Mouse (Mus musculus) midbrain, postnatal 0 days (tissue): ENCODE data around the gene Tecpr1. TPM values are rescaled to one million over a fixed set of nuclear protein-coding genes. Genes with fewer than 3 reads are reported as not detected.

Experiments used
- ATAC-seq: fragments of 200-750 bp; cut with Nextera tagmentation; 2 replicates; pipeline ENCODE4 v1.8.0; 2017; ENCODE audit warnings: moderate number of reproducible peaks, mild to moderate bottlenecking, moderate TSS enrichment, moderate library complexity; ENCODE audit not compliant: low FRiP score
- DNase-seq: peaks from one replicate; pipeline ENCODE4 v3.0.0-alpha.2; 2015; ENCODE audit warnings: low spot score
- H3K27ac ChIP-seq: fragments of 300-500 bp; sonication (generic); 2 replicates; pipeline ENCODE4 v1.5.1; 2014; ENCODE audit warnings: low read depth, mild to moderate bottlenecking, low read length, mixed read lengths
- H3K27me3 ChIP-seq: fragments of 300-500 bp; sonication (generic); 2 replicates; pipeline ENCODE4 v1.6.1; 2014; ENCODE audit warnings: low read length, control low read depth, mixed read lengths; ENCODE audit not compliant: insufficient read depth
- H3K36me3 ChIP-seq: fragments of 300-500 bp; sonication (generic); 2 replicates; pipeline ENCODE4 v1.6.1; 2014; ENCODE audit warnings: low read length, control low read depth, mixed read lengths; ENCODE audit not compliant: insufficient read depth
- H3K4me1 ChIP-seq: fragments of 300-500 bp; sonication (generic); 2 replicates; pipeline ENCODE4 v1.6.1; 2014; ENCODE audit warnings: mild to moderate bottlenecking, control low read depth, antibody characterized with exemption, low read length, mixed read lengths; ENCODE audit not compliant: insufficient read depth
- H3K4me2 ChIP-seq: fragments of 300-500 bp; sonication (generic); 2 replicates; pipeline ENCODE4 v1.6.1; 2014; ENCODE audit warnings: low read depth, mild to moderate bottlenecking, low read length, mixed read lengths; ENCODE audit not compliant: poor library complexity, severe bottlenecking
- H3K4me3 ChIP-seq: fragments of 300-500 bp; sonication (generic); 2 replicates; pipeline ENCODE4 v1.5.1; 2014; ENCODE audit warnings: low read depth, mild to moderate bottlenecking, low read length, moderate library complexity
- H3K9ac ChIP-seq: fragments of 300-500 bp; sonication (generic); replicated peaks from 2 replicates; pipeline ENCODE4 v1.6.1; 2014; ENCODE audit warnings: mild to moderate bottlenecking, low read length, moderate library complexity, mixed read lengths; ENCODE audit not compliant: poor library complexity, severe bottlenecking
- H3K9me3 ChIP-seq: fragments of 300-500 bp; sonication (generic); 2 replicates; pipeline ENCODE4 v1.6.1; 2016; ENCODE audit warnings: low read length, control low read depth
- CTCF ChIP-seq: IDR thresholded peaks from 2 replicates; pipeline ENCODE4 v1.5.1; 2016; ENCODE audit warnings: antibody characterized with exemption, mild to moderate bottlenecking
- WGBS: fragments of 180-500 bp; shearing (Covaris S2); extraction: QIAGEN DNeasy Blood & Tissue Kit; methylation state at CpG from one replicate; pipeline ENCODE4 v1.1.7; 2014; 5-methylcytosine and 5-hydroxymethylcytosine counted together
- polyA plus RNA-seq: library from polyadenylated mRNA; unstranded; fragments of >200 nt; fragmentation: Nextera tagmentation; extraction: Ambion mirVana; gene quantifications from 2 replicates; pipeline ENCODE4 v1.2.1, GENCODE M21; 2015
- total RNA-seq: library from RNA; depleted of rRNA; stranded (reverse); fragments of >200 nt; gene quantifications from 2 replicates; pipeline ENCODE4 v1.2.3, GENCODE M21; 2014

The Tecpr1 gene
- total and polyA plus RNA-seq, 2 experiments from 2014 or later, result 37.3 to 65.4 TPM

DNA sequence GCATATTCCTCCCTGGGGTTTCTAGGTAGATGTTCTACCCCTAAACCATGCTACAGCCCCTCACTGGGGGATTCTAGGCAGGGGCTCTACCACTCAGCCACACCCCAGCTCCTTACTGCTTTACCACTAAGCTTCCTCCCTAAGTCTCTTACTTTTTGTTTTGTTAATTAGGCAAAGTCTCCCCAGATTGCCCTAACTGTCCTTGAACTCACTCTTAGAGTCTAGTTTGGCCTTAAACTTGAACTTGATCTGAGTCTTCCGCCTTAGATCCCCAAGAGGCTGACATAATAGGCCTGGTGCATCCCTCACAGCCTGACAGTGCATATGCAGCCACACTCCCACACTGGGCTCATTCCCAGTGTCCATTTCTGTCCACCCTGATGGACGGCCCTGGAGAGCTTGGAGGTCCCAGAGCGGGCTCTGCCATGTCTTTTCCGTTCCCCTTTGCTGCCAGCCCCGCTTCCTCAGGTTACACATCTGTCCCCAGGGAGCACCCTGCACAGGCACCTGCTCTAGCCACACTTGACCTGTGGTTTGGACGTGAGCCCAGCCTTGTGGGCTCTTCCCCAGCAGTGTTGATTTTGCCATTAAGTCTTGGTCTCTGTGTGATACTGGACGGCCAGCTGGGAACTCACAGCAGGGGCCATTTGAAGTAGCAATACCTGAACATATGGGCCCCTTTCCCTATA, 39.6 kb downstream of the Tecpr1 start:
- no peak for ATAC-seq
- TF ChIP-seq CTCF, result no peak
- Histone ChIP-seq H3K27ac (no peak overlapping the region), H3K27me3 (no peaks in the 10 kb centered on the region), H3K4me2 (no peak overlapping the region), H3K4me3 (no peak overlapping the region), H3K9ac (no peak overlapping the region), H3K4me1 (no peaks in the 10 kb centered on the region), H3K9me3 (no peaks in the 10 kb centered on the region), H3K36me3 (peaks cover 39% of the 10 kb centered on the region)
- DNase-seq, result no peak
- whole genome bisulfite sequencing, result 80% methylated on average over 7 of the region's 7 CpGs

DNA sequence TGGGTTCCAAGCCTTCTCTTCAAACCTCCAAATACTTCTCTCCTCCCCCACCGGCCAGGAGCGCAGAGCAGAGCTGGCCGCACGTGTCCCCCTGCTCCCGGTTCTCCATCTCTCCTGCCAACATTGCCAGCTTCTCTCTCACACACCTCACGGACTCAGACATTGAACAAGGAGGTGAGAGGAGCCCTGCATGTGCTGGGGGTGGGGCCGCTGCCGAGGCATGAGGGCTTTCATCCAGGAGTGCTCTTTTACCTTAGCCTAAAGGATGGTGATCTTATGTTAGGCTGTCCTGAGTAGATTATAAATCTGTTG, 40.2 kb downstream of the Tecpr1 start:
- Histone ChIP-seq H3K27me3 (no peaks in the 10 kb centered on the region), H3K27ac (no peak overlapping the region), H3K9ac (no peak overlapping the region), H3K4me2 (no peak overlapping the region), H3K4me3 (no peak overlapping the region), H3K36me3 (peaks cover 40% of the 10 kb centered on the region), H3K4me1 (no peaks in the 10 kb centered on the region), H3K9me3 (no peaks in the 10 kb centered on the region)
- no peak for ATAC-seq
- 83% methylated on average over 8 of the region's 8 CpGs for WGBS
- no peak for TF ChIP-seq CTCF
- no peak for DNase-seq

DNA sequence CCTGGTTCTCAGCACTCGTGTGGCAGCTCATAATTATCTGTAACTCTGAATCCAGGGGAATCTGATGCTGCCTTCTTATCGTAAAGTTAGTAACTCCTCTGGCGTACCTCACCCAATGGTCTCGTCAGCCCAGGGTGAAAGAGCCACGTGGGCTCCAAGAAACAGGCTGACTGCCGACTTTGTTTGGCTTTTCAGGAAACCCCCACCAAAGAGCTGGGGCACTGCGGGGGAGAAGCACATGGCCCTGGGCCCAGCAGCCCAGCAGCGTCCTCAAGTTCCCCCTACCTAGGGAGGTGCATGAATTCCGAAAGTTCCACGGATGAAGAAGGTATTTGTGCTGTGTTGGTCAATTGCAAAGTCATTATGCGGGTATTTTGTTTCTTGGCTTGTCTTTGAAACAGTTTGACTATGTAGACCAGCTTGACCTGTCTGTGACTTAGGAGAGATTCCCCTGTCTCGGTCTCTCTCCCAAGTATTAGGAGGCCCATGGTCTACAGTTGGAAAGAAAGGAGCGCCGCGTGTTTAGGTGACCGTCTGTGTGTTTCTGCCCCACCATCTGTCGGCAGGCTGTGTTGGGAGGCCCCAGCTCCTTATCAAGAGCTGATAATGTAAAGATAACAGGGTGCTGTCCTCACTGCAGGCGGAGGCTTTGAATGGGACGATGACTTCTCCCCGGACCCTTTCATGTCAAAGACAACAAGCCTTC, 40.7 kb downstream of the Tecpr1 start:
- Histone ChIP-seq H3K27me3 (no peaks in the 10 kb centered on the region), H3K4me2 (no peak overlapping the region), H3K36me3 (peaks cover 40% of the 10 kb centered on the region), H3K4me3 (no peak overlapping the region), H3K27ac (no peak overlapping the region), H3K9me3 (no peaks in the 10 kb centered on the region), H3K9ac (no peak overlapping the region), H3K4me1 (no peaks in the 10 kb centered on the region)
- DNase-seq (no peak), ATAC-seq (no peak)
- no peak for TF ChIP-seq CTCF
- 85% methylated on average over 20 of the region's 20 CpGs for WGBS

DNA sequence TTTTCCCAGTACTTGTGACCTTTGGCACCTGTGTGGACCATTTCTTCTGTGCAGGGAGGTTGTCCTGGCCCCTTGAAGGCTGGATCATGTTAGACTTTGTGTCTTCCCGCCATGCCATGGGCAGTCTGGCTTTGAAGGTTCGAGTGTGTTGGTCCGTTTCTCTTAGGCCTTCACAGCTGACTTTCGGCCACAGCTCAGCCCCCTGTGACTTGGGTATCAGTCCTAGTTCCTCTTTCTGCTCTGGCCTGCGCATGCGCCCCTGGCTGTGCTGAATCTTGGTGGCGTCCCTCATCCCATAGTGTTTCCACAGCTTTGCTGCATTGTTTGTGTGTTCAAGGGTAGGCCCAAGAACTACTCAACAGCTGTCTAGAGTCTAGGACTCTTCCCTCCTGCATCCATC, 42.2 kb downstream of the Tecpr1 start:
- no peaks in the 10 kb centered on the region for H3K27me3 ChIP-seq
- no peak for TF ChIP-seq CTCF
- H3K9ac ChIP-seq, result no peak overlapping the region
- H3K9me3 ChIP-seq, result no peaks in the 10 kb centered on the region
- H3K27ac ChIP-seq, result no peak overlapping the region
- H3K4me2 ChIP-seq, result no peak overlapping the region
- H3K4me3 ChIP-seq, result no peak overlapping the region
- no peaks in the 10 kb centered on the region for H3K4me1 ChIP-seq
- no peak for DNase-seq
- H3K36me3 ChIP-seq, result peaks cover 47% of the 10 kb centered on the region
- 94% methylated on average over 7 of the region's 7 CpGs for WGBS
- ATAC-seq, result no peak

DNA sequence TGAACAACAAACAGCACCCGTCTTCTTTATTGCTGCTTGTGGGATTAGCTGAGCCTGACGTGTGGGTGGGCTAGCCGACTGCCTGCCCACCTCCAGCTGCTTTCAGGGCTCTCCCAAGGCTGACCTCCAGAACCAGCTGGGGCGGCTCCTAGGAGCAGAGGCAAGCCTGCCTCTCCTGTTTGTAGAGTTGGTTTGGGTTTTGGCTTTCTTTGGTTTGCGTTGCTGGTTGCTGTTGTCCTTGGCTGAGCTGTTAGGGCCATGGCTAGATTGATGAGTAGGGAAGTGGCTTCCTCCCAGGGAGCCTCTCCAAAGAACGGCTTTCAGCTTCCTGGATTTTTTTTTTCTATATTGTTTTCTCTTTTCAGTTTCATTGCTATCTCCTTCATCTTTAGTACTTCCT, 45.2 kb downstream of the Tecpr1 start:
- 60% methylated on average over 6 of the region's 6 CpGs for whole genome bisulfite sequencing
- ATAC-seq (no peak), DNase-seq (no peak)
- no peaks in the 10 kb centered on the region for H3K27me3 ChIP-seq
- H3K9me3 ChIP-seq, result no peaks in the 10 kb centered on the region
- H3K36me3 ChIP-seq, result peaks cover 53% of the 10 kb centered on the region
- no peak overlapping the region for H3K4me2 ChIP-seq
- no peak overlapping the region for H3K9ac ChIP-seq
- H3K4me3 ChIP-seq, result no peak overlapping the region
- TF ChIP-seq CTCF, result no peak
- H3K4me1 ChIP-seq, result no peaks in the 10 kb centered on the region
- no peak overlapping the region for H3K27ac ChIP-seq

DNA sequence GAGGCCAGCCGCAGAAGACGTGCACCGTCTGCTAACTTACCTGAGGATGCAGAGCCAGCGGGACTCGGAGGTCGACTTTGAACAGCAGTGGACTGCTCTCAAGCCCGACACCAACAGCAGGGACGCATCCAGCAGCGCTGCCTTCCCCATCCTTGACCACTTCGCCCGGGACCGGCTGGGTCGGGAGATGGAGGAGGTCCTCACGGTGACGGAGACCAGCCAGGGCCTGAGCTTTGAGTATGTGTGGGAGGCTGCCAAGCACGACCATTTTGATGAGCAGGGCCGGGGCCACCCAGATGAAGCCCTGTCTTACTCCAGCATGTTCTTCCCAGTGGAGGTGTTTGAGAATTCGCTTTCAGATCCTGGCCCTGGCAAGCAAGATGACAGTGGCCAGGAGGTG, 49.8 kb downstream of the Tecpr1 start:
- Histone ChIP-seq H3K9ac (no peak overlapping the region), H3K4me1 (no peaks in the 10 kb centered on the region), H3K27ac (no peak overlapping the region), H3K36me3 (peaks cover 62% of the 10 kb centered on the region), H3K9me3 (no peaks in the 10 kb centered on the region), H3K4me2 (no peak overlapping the region), H3K27me3 (no peaks in the 10 kb centered on the region), H3K4me3 (no peak overlapping the region)
- no peak for TF ChIP-seq CTCF
- 94% methylated on average over 18 of the region's 18 CpGs for WGBS
- no peak for ATAC-seq
- DNase-seq, result no peak
